Mouse (Mus musculus): Measurements from ENCODE around the gene Hemk1. TPM values are rescaled to one million over a fixed set of nuclear protein-coding genes. Genes with fewer than 3 reads are reported as not detected.

Gene Hemk1
- polyA plus RNA-seq, 1 experiment from 2014 or later, result 8.2 TPM

DNA sequence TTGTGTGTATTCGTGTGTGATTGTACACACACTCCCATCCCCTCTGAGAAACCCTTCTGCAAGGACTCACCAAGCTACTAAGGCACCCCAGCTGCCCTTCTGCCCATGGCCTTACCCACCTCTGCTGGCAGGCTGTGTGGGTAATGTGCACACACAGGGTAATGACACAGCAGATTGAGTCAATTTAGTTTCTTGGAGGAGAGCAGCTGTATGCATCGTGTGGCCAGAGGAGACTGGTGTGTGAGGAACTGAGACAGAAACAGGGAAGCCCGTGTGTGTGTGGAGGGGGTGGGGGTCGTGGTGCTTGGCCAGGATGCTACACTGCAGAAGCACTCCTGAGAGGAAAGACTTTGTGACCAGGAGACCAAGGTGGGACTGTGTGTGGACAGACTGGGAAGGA is 34.3 kb upstream of the Hemk1 start:
- WGBS, result 51% methylated on average over 4 of the region's 4 CpGs
- Histone ChIP-seq H3K27ac (ENCODE audit: low read depth, low read length) (peak overlapping the region; percentile 20; the same call in 1 of the 2 replicates), H3K9ac (ENCODE audit: low read depth, low read length) (no peak overlapping the region), H3K9me3 (ENCODE audit: control insufficient read depth, low read length) (no peaks in the 10 kb centered on the region), H3K4me2 (no peak overlapping the region), H3K4me3 (ENCODE audit: low read depth, low read length) (no peak overlapping the region), H3K36me3 (ENCODE audit: control insufficient read depth, insufficient read depth, low read length) (no peaks in the 10 kb centered on the region), H3K4me1 (replicated peaks; ENCODE audit: control insufficient read depth, insufficient read depth, low read length) (peaks cover 33% of the 10 kb centered on the region), H3K27me3 (replicated peaks; ENCODE audit: control insufficient read depth, insufficient read depth, low read length) (peaks cover 29% of the 10 kb centered on the region)
- no peak for ATAC-seq (replicated peaks; ENCODE audit: low FRiP score)
- DNase-seq (ENCODE audit: low spot score), result no peak

DNA sequence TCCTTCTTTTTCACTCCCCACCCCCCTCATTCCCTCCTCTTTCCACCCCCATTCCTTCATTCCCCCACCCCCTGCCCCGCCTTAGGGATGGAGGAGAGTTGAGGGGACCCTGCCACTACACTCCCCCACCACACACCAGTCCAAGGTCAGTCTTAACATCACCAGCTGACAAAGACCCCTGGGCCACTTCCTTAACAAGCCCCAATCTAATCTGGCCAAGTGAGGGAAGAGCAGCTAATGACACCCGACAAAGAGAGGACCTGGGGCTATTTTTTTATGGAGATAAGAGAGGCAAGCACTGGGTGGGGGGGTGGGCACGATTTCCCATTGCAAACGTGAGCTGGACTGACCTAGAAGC is 31.9 kb upstream of the Hemk1 start:
- no peak overlapping the region for H3K9ac ChIP-seq (ENCODE audit: low read depth, low read length)
- ATAC-seq (replicated peaks; ENCODE audit: low FRiP score), result peak; percentile 37
- peaks cover 34% of the 10 kb centered on the region for H3K4me1 ChIP-seq (replicated peaks; ENCODE audit: control insufficient read depth, insufficient read depth, low read length)
- peaks cover 8% of the 10 kb centered on the region for H3K27me3 ChIP-seq (replicated peaks; ENCODE audit: control insufficient read depth, insufficient read depth, low read length)
- H3K27ac ChIP-seq (ENCODE audit: low read depth, low read length), result peak overlapping the region; percentile 77
- no peak overlapping the region for H3K4me3 ChIP-seq (ENCODE audit: low read depth, low read length)
- no peak for DNase-seq (ENCODE audit: low spot score)
- WGBS, result 3% methylated on average over 4 of the region's 4 CpGs
- peak overlapping the region; percentile 61 for H3K4me2 ChIP-seq
- no peaks in the 10 kb centered on the region for H3K36me3 ChIP-seq (ENCODE audit: control insufficient read depth, insufficient read depth, low read length)
- H3K9me3 ChIP-seq (ENCODE audit: control insufficient read depth, low read length), result no peaks in the 10 kb centered on the region

DNA sequence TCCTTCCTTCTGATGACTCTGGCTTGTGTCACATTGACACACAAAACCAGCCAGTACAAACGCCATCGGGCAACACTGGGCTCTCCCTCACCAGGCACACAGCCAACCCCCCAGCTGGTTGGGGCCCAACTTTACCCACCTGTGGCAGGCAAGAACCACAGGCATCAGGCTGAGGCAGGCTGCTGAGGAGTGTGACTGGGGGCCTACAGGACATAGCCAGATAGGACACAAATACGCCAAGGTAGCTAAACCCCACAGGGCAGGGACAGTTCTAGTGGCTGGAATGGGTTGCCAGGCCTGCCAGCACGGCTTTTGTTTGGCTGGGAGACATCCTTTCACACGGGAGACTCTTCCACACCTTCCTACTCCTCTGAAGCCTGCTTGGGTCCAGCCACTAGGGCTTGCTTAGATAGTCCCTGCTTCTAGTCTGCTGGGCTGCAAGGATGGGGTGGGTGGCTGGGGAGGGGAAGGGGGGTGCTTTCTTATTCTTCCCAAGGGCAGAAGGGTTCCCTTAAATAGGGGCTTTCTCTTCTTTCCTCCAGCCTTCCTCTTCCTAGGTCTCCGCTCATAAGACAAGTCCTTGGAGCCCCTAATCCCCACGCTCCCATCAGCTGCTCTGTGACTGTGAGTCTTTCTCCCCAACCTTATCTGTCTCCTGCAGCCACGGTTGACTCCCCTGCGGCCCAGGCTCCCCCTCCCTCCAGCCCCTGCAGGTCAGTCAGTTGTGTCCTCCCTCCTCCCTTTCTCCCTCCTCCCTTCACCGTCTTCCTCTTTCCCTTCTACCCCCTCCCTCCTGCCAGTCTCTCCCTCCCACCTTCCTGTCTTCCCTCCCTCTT is 31.3 kb upstream of the Hemk1 start:
- Histone ChIP-seq H3K9ac (ENCODE audit: low read depth, low read length) (peak overlapping the region; percentile 59), H3K4me1 (replicated peaks; ENCODE audit: control insufficient read depth, insufficient read depth, low read length) (peaks cover 30% of the 10 kb centered on the region), H3K27me3 (replicated peaks; ENCODE audit: control insufficient read depth, insufficient read depth, low read length) (peaks cover 3% of the 10 kb centered on the region), H3K36me3 (ENCODE audit: control insufficient read depth, insufficient read depth, low read length) (no peaks in the 10 kb centered on the region), H3K4me3 (ENCODE audit: low read depth, low read length) (no peak overlapping the region), H3K9me3 (ENCODE audit: control insufficient read depth, low read length) (no peaks in the 10 kb centered on the region), H3K27ac (ENCODE audit: low read depth, low read length) (peak overlapping the region; percentile 77), H3K4me2 (peak overlapping the region; percentile 61)
- 18% methylated on average over 10 of the region's 10 CpGs for WGBS
- DNase-seq (ENCODE audit: low spot score) (peak; percentile 67), ATAC-seq (replicated peaks; ENCODE audit: low FRiP score) (peak; percentile 94)

DNA sequence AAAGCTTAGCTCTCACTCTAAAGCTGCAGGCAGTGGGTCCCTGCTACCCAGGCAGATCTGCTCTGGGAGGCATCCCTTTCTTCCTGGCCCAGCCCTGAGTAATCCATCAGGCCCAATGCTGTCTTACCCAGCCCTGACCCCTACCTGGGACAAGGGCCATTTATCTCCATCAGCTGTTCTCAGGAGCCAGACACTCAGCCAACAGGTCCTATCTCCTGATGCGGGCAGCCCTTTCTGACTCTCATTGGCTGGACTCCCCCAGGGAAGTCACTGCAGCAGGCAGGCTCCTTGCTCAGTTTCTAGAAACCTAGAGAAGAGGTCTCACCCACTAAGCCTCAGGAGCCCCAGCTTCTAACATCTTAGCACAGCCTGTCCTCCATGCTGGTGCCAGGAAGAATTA is 30.2 kb upstream of the Hemk1 start:
- Histone ChIP-seq H3K9ac (ENCODE audit: low read depth, low read length) (peak overlapping the region; percentile 13; the same call in 1 of the 2 replicates), H3K4me2 (no peak overlapping the region), H3K36me3 (ENCODE audit: control insufficient read depth, insufficient read depth, low read length) (no peaks in the 10 kb centered on the region), H3K4me3 (ENCODE audit: low read depth, low read length) (no peak overlapping the region), H3K27ac (ENCODE audit: low read depth, low read length) (peak overlapping the region; percentile 46; the same call in 1 of the 2 replicates), H3K27me3 (replicated peaks; ENCODE audit: control insufficient read depth, insufficient read depth, low read length) (peaks cover 2% of the 10 kb centered on the region; the same call in 1 of the 2 replicates), H3K9me3 (ENCODE audit: control insufficient read depth, low read length) (no peaks in the 10 kb centered on the region), H3K4me1 (replicated peaks; ENCODE audit: control insufficient read depth, insufficient read depth, low read length) (peaks cover 30% of the 10 kb centered on the region)
- 52% methylated on average over 1 of the region's 1 CpGs for WGBS
- DNase-seq (ENCODE audit: low spot score) (no peak), ATAC-seq (replicated peaks; ENCODE audit: low FRiP score) (peak; percentile 34)

DNA sequence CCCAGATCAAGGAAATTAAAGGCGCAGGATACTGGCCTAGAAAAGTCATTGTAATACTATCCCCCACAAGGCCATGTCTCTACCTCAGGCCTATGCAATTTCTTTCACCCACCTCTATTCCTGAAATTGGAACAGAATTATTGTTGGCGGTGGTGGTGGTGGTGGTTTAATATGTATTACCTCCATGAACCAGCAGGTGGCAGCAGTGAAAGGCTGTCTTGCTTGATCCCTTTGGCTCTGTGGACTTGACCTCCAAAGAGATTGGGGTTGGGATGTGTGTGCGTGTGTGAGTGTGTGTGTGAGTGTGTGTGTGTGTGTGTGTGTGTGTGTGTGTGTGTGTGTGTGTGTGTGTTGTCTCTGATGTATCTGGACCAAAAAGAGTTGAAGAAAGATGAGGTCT is 28.5 kb upstream of the Hemk1 start:
- Histone ChIP-seq H3K36me3 (ENCODE audit: control insufficient read depth, insufficient read depth, low read length) (no peaks in the 10 kb centered on the region), H3K27me3 (replicated peaks; ENCODE audit: control insufficient read depth, insufficient read depth, low read length) (peaks cover 2% of the 10 kb centered on the region; the same call in 1 of the 2 replicates), H3K4me2 (no peak overlapping the region), H3K4me3 (ENCODE audit: low read depth, low read length) (no peak overlapping the region), H3K9ac (ENCODE audit: low read depth, low read length) (no peak overlapping the region), H3K9me3 (ENCODE audit: control insufficient read depth, low read length) (no peaks in the 10 kb centered on the region), H3K4me1 (replicated peaks; ENCODE audit: control insufficient read depth, insufficient read depth, low read length) (peaks cover 30% of the 10 kb centered on the region), H3K27ac (ENCODE audit: low read depth, low read length) (no peak overlapping the region)
- DNase-seq (ENCODE audit: low spot score), result no peak
- no peak for ATAC-seq (replicated peaks; ENCODE audit: low FRiP score)
- WGBS, result 4% methylated on average over 3 of the region's 3 CpGs

DNA sequence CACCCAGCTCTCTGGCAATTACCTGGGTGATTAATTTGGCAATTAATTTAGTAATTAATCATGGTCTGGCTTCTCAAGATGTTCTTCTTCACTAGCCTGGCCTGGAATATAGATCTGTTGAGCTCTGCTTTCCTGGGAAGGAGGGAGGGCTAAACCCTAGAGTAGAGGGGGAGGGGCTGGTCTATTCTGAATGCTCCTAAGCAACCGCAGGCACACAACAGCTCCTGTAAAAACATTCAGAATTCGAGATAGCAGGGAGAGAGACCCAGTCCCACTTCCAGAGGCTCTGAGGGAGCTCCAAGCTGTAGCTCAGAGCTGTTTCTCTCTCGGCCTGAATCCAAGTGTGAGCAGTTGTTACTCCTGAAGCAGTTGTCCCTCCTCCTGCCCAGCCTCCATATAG is 22.8 kb upstream of the Hemk1 start:
- no peak for DNase-seq (ENCODE audit: low spot score)
- no peak overlapping the region for H3K4me3 ChIP-seq (ENCODE audit: low read depth, low read length)
- no peaks in the 10 kb centered on the region for H3K36me3 ChIP-seq (ENCODE audit: control insufficient read depth, insufficient read depth, low read length)
- H3K9ac ChIP-seq (ENCODE audit: low read depth, low read length), result no peak overlapping the region
- H3K27ac ChIP-seq (ENCODE audit: low read depth, low read length), result no peak overlapping the region
- ATAC-seq (replicated peaks; ENCODE audit: low FRiP score), result no peak
- peaks cover 7% of the 10 kb centered on the region; the same call in 1 of the 2 replicates for H3K27me3 ChIP-seq (replicated peaks; ENCODE audit: control insufficient read depth, insufficient read depth, low read length)
- 30% methylated on average over 3 of the region's 3 CpGs for WGBS
- H3K4me2 ChIP-seq, result no peak overlapping the region
- no peaks in the 10 kb centered on the region for H3K9me3 ChIP-seq (ENCODE audit: control insufficient read depth, low read length)
- H3K4me1 ChIP-seq (replicated peaks; ENCODE audit: control insufficient read depth, insufficient read depth, low read length), result peaks cover 8% of the 10 kb centered on the region

DNA sequence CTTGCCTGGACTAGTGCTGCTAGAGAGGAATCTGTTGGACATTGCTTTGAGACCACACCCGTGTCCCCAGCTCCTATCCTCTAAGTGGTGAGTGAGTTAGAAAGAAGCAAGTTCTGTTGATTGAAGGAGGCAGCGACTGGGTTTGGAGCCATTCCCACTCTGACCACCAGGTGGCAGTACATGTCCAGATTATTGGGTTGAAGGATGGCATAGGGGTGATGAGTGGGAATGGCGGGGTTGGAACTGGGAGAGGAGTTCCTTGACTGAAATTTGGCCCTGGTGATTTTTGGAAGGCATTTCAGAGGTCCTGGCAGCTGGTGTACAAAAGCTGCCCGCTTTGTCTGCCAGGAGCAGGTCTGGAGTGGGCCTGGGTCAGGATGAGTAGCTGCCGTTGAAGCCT is 19.5 kb upstream of the Hemk1 start:
- H3K4me2 ChIP-seq, result no peak overlapping the region
- WGBS, result 21% methylated on average over 5 of the region's 5 CpGs
- no peak for ATAC-seq (replicated peaks; ENCODE audit: low FRiP score)

DNA sequence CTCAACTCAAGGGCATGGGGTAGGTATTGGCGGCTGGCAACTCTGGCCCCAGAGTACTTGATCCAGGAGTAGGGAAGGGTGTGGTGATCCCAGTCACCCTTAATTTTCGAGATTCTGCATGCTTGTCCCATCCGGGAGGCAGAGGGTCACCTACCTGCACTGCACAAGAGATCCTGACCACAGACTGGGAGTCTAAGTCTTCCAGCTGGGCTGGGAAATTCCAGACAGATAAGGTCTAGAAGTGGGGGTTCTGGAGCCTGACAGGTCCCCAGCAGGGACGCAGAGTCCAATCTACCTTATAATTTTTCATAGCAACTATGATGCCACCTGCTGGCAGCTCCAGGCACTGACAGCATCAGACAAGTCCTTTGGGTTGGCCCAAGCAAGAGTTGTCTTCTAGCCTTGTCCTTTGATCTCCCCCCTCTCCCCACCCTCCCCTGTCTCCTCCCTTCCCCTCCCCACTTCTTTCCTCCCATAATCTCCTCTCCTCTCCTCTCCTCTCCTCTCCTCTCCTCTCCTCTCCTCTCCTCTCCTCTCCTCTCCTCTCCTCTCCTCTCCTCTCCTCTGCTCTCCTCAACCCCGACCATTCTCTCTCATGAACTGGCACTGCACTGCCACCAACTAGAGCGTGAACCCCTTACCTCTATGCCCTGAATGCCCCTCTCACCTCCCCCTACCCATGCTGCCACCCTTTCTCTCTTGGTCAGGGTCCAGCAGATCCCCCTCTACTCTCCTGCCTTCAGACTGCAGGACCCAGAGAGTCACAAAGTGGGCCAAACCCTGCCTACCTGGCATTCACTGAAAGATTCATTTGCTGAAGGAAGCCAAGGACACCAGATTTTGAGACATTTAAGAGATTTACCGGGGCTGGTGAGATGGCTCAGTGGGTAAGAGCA is 18.0 kb upstream of the Hemk1 start:
- Histone ChIP-seq H3K4me2 (no peak overlapping the region), H3K4me1 (replicated peaks; ENCODE audit: control insufficient read depth, insufficient read depth, low read length) (peaks cover 7% of the 10 kb centered on the region), H3K4me3 (ENCODE audit: low read depth, low read length) (no peak overlapping the region), H3K27me3 (replicated peaks; ENCODE audit: control insufficient read depth, insufficient read depth, low read length) (peaks cover 12% of the 10 kb centered on the region), H3K36me3 (ENCODE audit: control insufficient read depth, insufficient read depth, low read length) (no peaks in the 10 kb centered on the region), H3K9me3 (ENCODE audit: control insufficient read depth, low read length) (no peaks in the 10 kb centered on the region), H3K27ac (ENCODE audit: low read depth, low read length) (no peak overlapping the region), H3K9ac (ENCODE audit: low read depth, low read length) (no peak overlapping the region)
- 38% methylated on average over 6 of the region's 7 CpGs for WGBS
- DNase-seq (ENCODE audit: low spot score) (no peak), ATAC-seq (replicated peaks; ENCODE audit: low FRiP score) (no peak; the same call in 1 of the 2 replicates)

More for the DNA sequence above, 19.5 kb upstream of the Hemk1 start:
- peak; percentile 77 for DNase-seq (ENCODE audit: low spot score)
- peaks cover 5% of the 10 kb centered on the region for H3K27me3 ChIP-seq (replicated peaks; ENCODE audit: control insufficient read depth, insufficient read depth, low read length)
- H3K9ac ChIP-seq (ENCODE audit: low read depth, low read length), result no peak overlapping the region
- peaks cover 8% of the 10 kb centered on the region for H3K4me1 ChIP-seq (replicated peaks; ENCODE audit: control insufficient read depth, insufficient read depth, low read length)
- H3K9me3 ChIP-seq (ENCODE audit: control insufficient read depth, low read length), result no peaks in the 10 kb centered on the region
- H3K4me3 ChIP-seq (ENCODE audit: low read depth, low read length), result no peak overlapping the region
- no peaks in the 10 kb centered on the region for H3K36me3 ChIP-seq (ENCODE audit: control insufficient read depth, insufficient read depth, low read length)
- no peak overlapping the region for H3K27ac ChIP-seq (ENCODE audit: low read depth, low read length)
